Mouse (Mus musculus): ENCODE measurements around the gene Aacs.

DNA sequence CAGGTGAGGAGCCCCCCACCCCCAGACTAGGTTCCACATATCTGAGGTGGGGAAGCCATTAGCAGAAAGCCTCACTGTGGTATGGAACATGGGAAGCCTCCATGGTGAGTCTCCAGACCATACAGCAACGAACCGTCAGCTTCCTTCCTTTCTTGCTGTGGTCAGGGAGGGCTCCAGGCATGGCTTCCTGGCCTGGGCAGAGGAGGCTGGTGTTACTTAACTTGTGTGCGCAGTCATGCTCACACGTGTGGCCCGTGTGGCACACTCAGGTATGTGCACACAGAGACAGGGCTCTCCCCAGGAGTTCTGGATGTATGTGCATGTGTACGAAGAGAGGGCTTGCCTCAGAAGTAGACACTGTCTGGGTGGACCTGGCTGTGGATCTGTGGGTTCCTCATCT, 28.0 kb downstream of the Aacs start:
- TF ChIP-seq EP300 (IDR thresholded peaks at IDR 0.05; ENCODE audit: low read depth) (no peak), CTCF (IDR thresholded peaks at IDR 0.05; ENCODE audit: low read depth) (no peak)

Data from heart, postnatal 0 days (tissue).